Mouse (Mus musculus): ENCODE measurements around the gene Sgms2. TPM values are rescaled to one million over a fixed set of nuclear protein-coding genes. Genes with fewer than 3 reads are reported as not detected.
A peak's percentile ranks its signal among the peaks of the same experiment; 100 is the strongest.

The Sgms2 gene
- total and polyA plus RNA-seq, 3 experiments: not detected

DNA sequence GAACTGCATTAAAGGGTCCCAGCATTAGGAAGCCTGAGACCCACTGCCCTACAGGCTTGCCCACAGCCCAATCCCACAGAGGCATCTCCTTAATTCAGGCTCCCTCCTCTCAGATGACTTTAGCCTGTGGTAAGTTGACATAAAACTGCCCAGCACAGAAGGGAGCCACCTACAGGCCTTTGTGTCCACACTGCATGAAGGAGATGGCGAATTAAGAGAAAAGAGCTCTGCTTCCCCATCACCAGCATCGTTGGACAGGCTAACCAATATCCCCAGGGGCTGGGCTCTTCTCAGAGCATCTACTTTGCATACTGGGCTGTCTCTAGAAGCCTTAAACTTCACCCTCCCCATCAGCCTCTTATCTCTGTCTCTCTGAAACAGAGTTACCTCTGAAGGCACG is 196.7 kb downstream of the Sgms2 start:
- Histone ChIP-seq H3K4me1 (ENCODE audit: control insufficient read depth in 1 of 2, insufficient read depth in 2 of 2) (peaks cover 24 to 47% of the 10 kb centered on the region in 2 experiments), H3K27me3 (replicated peaks) (no peaks in the 10 kb centered on the region), H3K36me3 (replicated peaks in 1 of 2; ENCODE audit: control insufficient read depth in 1 of 2, insufficient read depth in 1 of 2, low read length in 1 of 2) (no peaks in the 10 kb centered on the region), H3K27ac (ENCODE audit: insufficient read depth, low read depth) (peak overlapping the region; percentile 43; the same call in 1 of the 2 replicates), H3K9ac (ENCODE audit: insufficient read depth, low read depth) (0 out of 2 replicates have a peak overlapping the region, but pooled peaks have one; percentile 34), H3K4me3 (replicated peaks in 1 of 3; ENCODE audit: low read depth in 2 of 3, low read length in 2 of 3, poor library complexity in 1 of 3) (no peak overlapping the region), H3K79me2 (replicated peaks; ENCODE audit: control insufficient read depth, extremely low read depth, insufficient read depth, poor library complexity, severe bottlenecking) (no peaks in the 10 kb centered on the region), H3K4me2 (ENCODE audit: insufficient read depth, low read depth, poor library complexity, severe bottlenecking) (0 out of 2 replicates have a peak overlapping the region, but pooled peaks have one; percentile 55), H3K9me3 (replicated peaks; ENCODE audit: low read length) (no peaks in the 10 kb centered on the region)
- peak; percentile 91 for DNase-seq (ENCODE audit: extremely low read depth)
- in situ Hi-C loops (cut with MboI; ENCODE audit: low pct_ligation_motif_present, low pct_unique_long_range_greater_than_20kb, low sequenced_read_pairs): no loop called here
- dilution Hi-C loops (cut with MboI; ENCODE audit: extremely low pct_ligation_motif_present, extremely low pct_unique_long_range_greater_than_20kb, low sequenced_read_pairs): no loop called here
- TF ChIP-seq RAD21 (IDR thresholded peaks at IDR 0.05; ENCODE audit: low read depth, low read length): peak; percentile 44
- TF ChIP-seq SMC3 (IDR thresholded peaks at IDR 0.05; ENCODE audit: low read depth, low read length): peak; percentile 54
- TF ChIP-seq ZKSCAN1 (IDR thresholded peaks at IDR 0.05; ENCODE audit: borderline replicate concordance, low read depth, low read length): no peak
- TF ChIP-seq CTCF (conservative IDR thresholded peaks at IDR 0.05 in 1 of 2, IDR thresholded peaks at IDR 0.05 in 1 of 2; ENCODE audit: low read depth in 2 of 2, low read length in 2 of 2): peak; percentile 36 to 78
- TF ChIP-seq BHLHE40 (IDR thresholded peaks at IDR 0.05; ENCODE audit: low read depth, low read length): no peak

DNA sequence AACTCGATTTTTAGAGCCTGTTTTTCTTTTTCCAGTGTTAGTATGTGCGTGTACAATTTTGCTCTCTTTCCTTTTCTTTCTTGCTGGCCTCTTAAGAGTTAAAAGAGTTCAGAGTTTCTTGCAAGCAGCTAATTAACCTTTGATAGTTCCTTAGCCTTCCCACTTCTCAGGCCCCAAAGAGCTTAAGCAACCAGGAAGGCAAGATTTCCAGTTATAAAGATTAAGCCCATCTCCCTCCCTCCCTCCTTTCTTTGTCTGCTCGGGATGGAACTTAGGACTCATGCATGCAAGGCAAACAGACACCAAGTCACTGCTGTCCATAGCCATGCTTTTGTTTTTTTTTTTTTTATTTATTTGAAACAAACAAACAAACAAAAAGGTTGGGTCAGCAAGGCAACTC is 198.3 kb downstream of the Sgms2 start:
- H3K4me1 ChIP-seq (ENCODE audit: control insufficient read depth in 1 of 2, insufficient read depth in 2 of 2): peaks cover 24 to 44% of the 10 kb centered on the region in 2 experiments
- H3K79me2 ChIP-seq (replicated peaks; ENCODE audit: control insufficient read depth, extremely low read depth, insufficient read depth, poor library complexity, severe bottlenecking): no peaks in the 10 kb centered on the region
- H3K4me2 ChIP-seq (ENCODE audit: insufficient read depth, low read depth, poor library complexity, severe bottlenecking): no peak overlapping the region
- H3K4me3 ChIP-seq (replicated peaks in 1 of 3; ENCODE audit: low read depth in 2 of 3, low read length in 2 of 3, poor library complexity in 1 of 3): no peak overlapping the region
- dilution Hi-C loops (cut with MboI; ENCODE audit: extremely low pct_ligation_motif_present, extremely low pct_unique_long_range_greater_than_20kb, low sequenced_read_pairs): no loop called here
- H3K27ac ChIP-seq (ENCODE audit: insufficient read depth, low read depth): no peak overlapping the region
- no peaks in the 10 kb centered on the region for H3K9me3 ChIP-seq (replicated peaks; ENCODE audit: low read length)
- H3K27me3 ChIP-seq (replicated peaks): no peaks in the 10 kb centered on the region
- in situ Hi-C loops (cut with MboI; ENCODE audit: low pct_ligation_motif_present, low pct_unique_long_range_greater_than_20kb, low sequenced_read_pairs): no loop called here
- H3K9ac ChIP-seq (ENCODE audit: insufficient read depth, low read depth): no peak overlapping the region
- DNase-seq (ENCODE audit: extremely low read depth): no peak
- no peaks in the 10 kb centered on the region for H3K36me3 ChIP-seq (replicated peaks in 1 of 2; ENCODE audit: control insufficient read depth in 1 of 2, insufficient read depth in 1 of 2, low read length in 1 of 2)
- TF ChIP-seq MEF2A (IDR thresholded peaks at IDR 0.05; ENCODE audit: borderline replicate concordance, low read depth, low read length) (no peak), RAD21 (IDR thresholded peaks at IDR 0.05; ENCODE audit: low read depth, low read length) (no peak), MAX (IDR thresholded peaks at IDR 0.05; ENCODE audit: low read length) (no peak), BHLHE40 (IDR thresholded peaks at IDR 0.05; ENCODE audit: low read depth, low read length) (no peak), GABPA (IDR thresholded peaks at IDR 0.05; ENCODE audit: insufficient replicate concordance, low read depth, low read length) (no peak), SMC3 (IDR thresholded peaks at IDR 0.05; ENCODE audit: low read depth, low read length) (no peak), NRF1 (IDR thresholded peaks at IDR 0.05; ENCODE audit: low read depth, low read length) (no peak), MYC (IDR thresholded peaks at IDR 0.05; ENCODE audit: low read depth, low read length) (no peak), CTCF (conservative IDR thresholded peaks at IDR 0.05 in 1 of 2, IDR thresholded peaks at IDR 0.05 in 1 of 2; ENCODE audit: low read depth in 2 of 2, low read length in 2 of 2) (no peak), PAX5 (IDR thresholded peaks at IDR 0.05; ENCODE audit: low read length) (no peak), ELF1 (IDR thresholded peaks at IDR 0.05; ENCODE audit: low read depth, low read length) (no peak), ETS1 (conservative IDR thresholded peaks at IDR 0.05; ENCODE audit: low read depth, low read length) (no peak), JUN (IDR thresholded peaks at IDR 0.05; ENCODE audit: insufficient read depth, low read depth, low read length) (no peak), RCOR1 (conservative IDR thresholded peaks at IDR 0.05; ENCODE audit: low read depth, low read length) (no peak), ZKSCAN1 (IDR thresholded peaks at IDR 0.05; ENCODE audit: borderline replicate concordance, low read depth, low read length) (no peak), ZC3H11A (IDR thresholded peaks at IDR 0.05; ENCODE audit: low read depth, low read length) (no peak), CHD2 (IDR thresholded peaks at IDR 0.05; ENCODE audit: low read length) (no peak), MAZ (IDR thresholded peaks at IDR 0.05; ENCODE audit: low read depth, low read length) (no peak), MAFK (IDR thresholded peaks at IDR 0.05; ENCODE audit: insufficient replicate concordance, low read length) (no peak)

Measured in CH12.LX (cell line).